Mouse (Mus musculus) cortical plate, adult 2 months (tissue): ENCODE data around the gene Srd5a2.

Experiments
- CTCF ChIP-seq: fragments of 200-500 bp; IDR thresholded peaks from 2 replicates; pipeline ENCODE4 v1.5.1; 2011; ENCODE audit warnings: mild to moderate bottlenecking, control low read depth, low read length; ENCODE audit not compliant: insufficient read depth; ENCODE audit errors: extremely low read depth
- POLR2A ChIP-seq: fragments of 200-500 bp; IDR thresholded peaks from 2 replicates; pipeline ENCODE4 v1.6.1; 2011; ENCODE audit warnings: mild to moderate bottlenecking, low read length, control low read depth; ENCODE audit not compliant: insufficient read depth; ENCODE audit errors: extremely low read depth

DNA sequence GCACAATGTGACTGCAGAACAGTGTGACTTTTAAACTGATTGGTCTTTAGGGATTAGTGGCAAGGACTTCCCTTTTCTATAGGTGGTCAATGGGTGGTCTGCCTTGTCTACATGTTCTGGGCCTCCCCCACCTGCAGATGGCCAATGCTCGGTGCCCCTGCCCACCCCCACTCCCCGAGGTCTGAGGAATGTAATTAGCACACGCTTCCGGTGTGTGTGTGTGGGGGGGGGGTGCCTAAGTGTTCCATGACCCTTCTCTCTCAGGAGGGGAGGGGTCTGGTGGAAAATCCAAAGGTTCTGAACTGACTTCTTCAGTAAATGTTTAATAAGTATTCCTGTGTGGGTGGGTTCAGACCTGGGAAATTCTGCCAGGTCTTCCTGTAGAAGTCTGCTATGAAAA is 39.0 kb downstream of the Srd5a2 start:
- TF ChIP-seq POLR2A, result no peak
- no peak for TF ChIP-seq CTCF
